Mouse (Mus musculus) liver, postnatal 0 days (tissue): Measurements from ENCODE around the gene Nedd9. TPM values are rescaled to one million over a fixed set of nuclear protein-coding genes. Genes with fewer than 3 reads are reported as not detected.

Experiments used
- ATAC-seq: fragments of 200-750 bp; cut with Nextera tagmentation; 2 replicates; pipeline ENCODE4 v1.8.0; 2017; ENCODE audit warnings: mild to moderate bottlenecking, moderate library complexity
- DNase-seq: peaks from one replicate; pipeline ENCODE4 v3.0.0-alpha.2; 2016
- H3K27ac ChIP-seq: fragments of 300-500 bp; sonication (generic); 2 replicates; pipeline ENCODE4 v1.5.1; 2014; ENCODE audit warnings: antibody characterized with exemption, moderate library complexity, mild to moderate bottlenecking, low read depth
- H3K27me3 ChIP-seq: fragments of 300-500 bp; sonication (generic); 2 replicates; pipeline ENCODE4 v1.6.1; 2014; ENCODE audit warnings: low read length, control low read depth, mixed read lengths; ENCODE audit not compliant: insufficient read depth
- H3K36me3 ChIP-seq: fragments of 300-500 bp; sonication (generic); replicated peaks from 2 replicates; pipeline ENCODE4 v1.6.1; 2014; ENCODE audit warnings: mild to moderate bottlenecking, control low read depth, low read length, moderate library complexity, mixed read lengths; ENCODE audit not compliant: insufficient read depth
- H3K4me1 ChIP-seq: fragments of 300-500 bp; sonication (generic); 2 replicates; pipeline ENCODE4 v1.6.1; 2014; ENCODE audit warnings: antibody characterized with exemption, mild to moderate bottlenecking, control low read depth; ENCODE audit not compliant: insufficient read depth
- H3K4me2 ChIP-seq: fragments of 300-500 bp; sonication (generic); 2 replicates; pipeline ENCODE4 v1.6.1; 2014; ENCODE audit warnings: low read depth, mild to moderate bottlenecking, low read length, moderate library complexity, mixed read lengths
- H3K4me3 ChIP-seq: fragments of 300-500 bp; sonication (generic); 2 replicates; pipeline ENCODE4 v1.5.1; 2014; ENCODE audit warnings: low read depth, low read length
- H3K9ac ChIP-seq: fragments of 300-500 bp; sonication (generic); replicated peaks from 2 replicates; pipeline ENCODE4 v1.6.1; 2014; ENCODE audit warnings: mild to moderate bottlenecking, moderate library complexity
- H3K9me3 ChIP-seq: fragments of 300-500 bp; sonication (generic); 2 replicates; pipeline ENCODE4 v1.6.1; 2016; ENCODE audit warnings: mild to moderate bottlenecking, control low read depth, low read length, mixed read lengths
- CTCF ChIP-seq: sonication (generic); IDR thresholded peaks from 2 replicates; pipeline ENCODE4 v1.5.1; 2016; ENCODE audit warnings: antibody characterized with exemption, low read depth
- EP300 ChIP-seq: IDR thresholded peaks from 2 replicates; pipeline ENCODE4 v1.6.1; 2016; ENCODE audit warnings: antibody characterized with exemption, low read depth, mild to moderate bottlenecking
- WGBS: fragments of 180-500 bp; shearing (Covaris S2); extraction: QIAGEN DNeasy Blood & Tissue Kit; methylation state at CpG from one replicate; pipeline ENCODE4 v1.1.7; 2014; ENCODE audit not compliant: insufficient replicate concordance; 5-methylcytosine and 5-hydroxymethylcytosine counted together
- polyA plus RNA-seq: library from polyadenylated mRNA; unstranded; fragments of >200 nt; fragmentation: Nextera tagmentation; extraction: Ambion mirVana; gene quantifications from 2 replicates; pipeline ENCODE4 v1.2.1, GENCODE M21; 2015

Gene Nedd9
- polyA plus RNA-seq, 1 experiment from 2014 or later, result 6.9 TPM

DNA sequence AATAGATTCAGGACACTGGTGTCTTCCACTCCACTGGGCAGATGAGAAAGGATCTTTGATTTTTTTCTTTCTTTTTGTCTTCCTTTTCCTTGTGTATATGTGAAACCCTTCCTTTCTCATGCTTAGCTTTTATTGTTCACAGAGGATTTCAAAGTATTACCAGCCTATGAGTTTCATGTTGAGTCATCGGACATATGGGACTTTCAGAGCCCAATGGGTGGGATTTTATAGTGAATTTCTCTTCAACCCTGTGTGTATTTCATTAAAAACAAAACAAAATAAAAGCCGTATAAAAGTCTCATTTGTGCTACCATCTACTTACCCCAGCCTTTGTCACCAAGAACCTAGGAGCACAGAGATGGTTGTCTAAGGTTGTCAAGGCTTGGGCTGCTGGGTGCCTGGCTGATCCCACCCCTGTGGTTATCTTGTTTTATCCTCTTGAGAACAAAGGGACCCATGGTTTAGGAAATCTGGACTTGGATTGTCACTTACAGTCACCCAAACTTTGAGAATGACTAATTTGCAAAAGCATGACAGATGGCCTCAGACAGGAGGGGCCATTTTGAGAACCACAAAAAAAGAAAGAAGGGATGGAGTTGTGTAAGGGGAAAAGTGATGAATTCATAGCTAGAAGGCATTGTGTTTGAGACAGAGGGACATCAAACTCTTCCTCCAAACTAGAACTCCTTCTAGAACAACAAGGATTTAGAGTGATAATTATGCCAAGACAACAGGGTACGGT lies 41.9 kb downstream of the Nedd9 start:
- H3K27ac ChIP-seq, result no peak overlapping the region
- H3K27me3 ChIP-seq, result no peaks in the 10 kb centered on the region
- no peak overlapping the region for H3K4me3 ChIP-seq
- TF ChIP-seq CTCF (no peak), EP300 (no peak)
- DNase-seq, result no peak
- no peak for ATAC-seq
- no peak overlapping the region for H3K4me2 ChIP-seq
- no peaks in the 10 kb centered on the region for H3K9me3 ChIP-seq
- H3K36me3 ChIP-seq, result no peaks in the 10 kb centered on the region
- no peak overlapping the region for H3K9ac ChIP-seq
- WGBS, result 80% methylated on average over 3 of the region's 3 CpGs
- peaks cover 7% of the 10 kb centered on the region; the same call in 1 of the 2 replicates for H3K4me1 ChIP-seq

DNA sequence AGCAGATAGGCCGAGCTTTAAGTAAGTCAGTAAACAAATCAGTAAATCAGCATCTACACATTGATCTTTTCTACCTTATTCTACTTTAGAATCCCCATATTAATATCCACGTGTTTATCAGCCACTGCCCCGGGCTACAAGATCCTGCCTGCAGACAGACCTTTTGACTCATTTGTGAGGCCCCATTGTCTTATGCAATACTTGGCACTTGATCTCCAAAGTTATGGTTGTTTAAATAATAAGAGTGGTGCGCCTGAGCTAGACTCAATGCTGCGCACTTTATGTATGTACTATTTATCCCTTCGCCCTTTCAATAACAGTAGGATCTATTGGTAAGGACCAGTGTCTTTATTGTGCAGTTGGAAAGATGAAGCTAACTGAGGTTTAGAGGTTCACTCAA lies 42.9 kb downstream of the Nedd9 start:
- 77% methylated on average over 6 of the region's 6 CpGs for WGBS
- DNase-seq (no peak), ATAC-seq (no peak)
- Histone ChIP-seq H3K27ac (no peak overlapping the region), H3K4me1 (peaks cover 4% of the 10 kb centered on the region; the same call in 1 of the 2 replicates), H3K9ac (no peak overlapping the region), H3K9me3 (no peaks in the 10 kb centered on the region), H3K36me3 (no peaks in the 10 kb centered on the region), H3K4me3 (no peak overlapping the region), H3K27me3 (no peaks in the 10 kb centered on the region), H3K4me2 (no peak overlapping the region)
- TF ChIP-seq EP300 (no peak), CTCF (no peak)

DNA sequence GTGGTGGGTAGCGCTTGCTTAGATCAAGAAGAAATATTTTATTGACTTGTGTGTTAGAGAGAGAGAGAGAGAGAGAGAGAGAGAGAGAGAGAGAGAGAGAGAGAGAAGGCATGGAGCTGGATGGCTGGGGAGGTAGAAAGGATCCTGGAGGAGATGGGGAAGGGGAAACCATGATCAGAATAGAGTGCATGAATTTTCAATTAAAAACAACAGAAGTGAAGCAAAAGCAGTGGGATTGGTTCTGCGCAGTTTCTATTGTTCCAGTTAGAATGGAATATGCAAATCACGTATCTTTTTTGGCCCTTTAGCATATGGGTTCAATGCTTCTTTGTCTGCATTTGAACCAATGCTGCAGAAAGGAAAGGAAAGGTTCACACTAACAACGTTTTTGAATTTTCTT lies 45.0 kb downstream of the Nedd9 start:
- 76% methylated on average over 4 of the region's 4 CpGs for WGBS

DNA sequence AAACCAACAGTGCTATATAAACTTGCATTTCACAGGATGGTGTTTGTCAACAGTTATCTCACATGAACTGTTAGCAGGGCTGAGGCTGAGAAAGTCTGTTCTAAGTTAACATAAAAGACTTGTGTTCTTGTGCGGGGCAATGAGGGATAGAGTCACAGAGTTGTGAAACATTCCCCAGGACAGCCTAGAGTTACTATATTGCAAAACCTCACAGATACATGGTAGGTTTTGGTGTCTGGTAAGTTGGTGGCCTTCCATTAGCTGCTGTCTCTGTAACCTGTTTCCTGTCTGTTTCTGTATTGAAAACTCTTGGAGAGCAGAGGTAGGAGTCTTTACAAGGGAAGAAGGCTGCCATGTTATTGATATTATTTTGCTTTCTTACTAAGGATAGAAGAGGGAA lies 47.0 kb downstream of the Nedd9 start:
- H3K4me3 ChIP-seq, result no peak overlapping the region
- no peaks in the 10 kb centered on the region for H3K27me3 ChIP-seq
- H3K36me3 ChIP-seq, result no peaks in the 10 kb centered on the region
- TF ChIP-seq EP300 (no peak), CTCF (no peak)
- DNase-seq (no peak), ATAC-seq (no peak)
- H3K9ac ChIP-seq, result no peak overlapping the region
- WGBS, result 46% methylated on average over 1 of the region's 1 CpGs
- no peaks in the 10 kb centered on the region for H3K9me3 ChIP-seq
- no peak overlapping the region for H3K27ac ChIP-seq
- H3K4me2 ChIP-seq, result no peak overlapping the region
- no peaks in the 10 kb centered on the region for H3K4me1 ChIP-seq

More for the DNA sequence above, 45.0 kb downstream of the Nedd9 start:
- no peak for ATAC-seq
- TF ChIP-seq EP300 (no peak), CTCF (no peak)
- Histone ChIP-seq H3K4me1 (no peaks in the 10 kb centered on the region), H3K9ac (no peak overlapping the region), H3K36me3 (no peaks in the 10 kb centered on the region), H3K27ac (no peak overlapping the region), H3K9me3 (no peaks in the 10 kb centered on the region), H3K4me3 (no peak overlapping the region), H3K4me2 (no peak overlapping the region), H3K27me3 (no peaks in the 10 kb centered on the region)
- no peak for DNase-seq

DNA sequence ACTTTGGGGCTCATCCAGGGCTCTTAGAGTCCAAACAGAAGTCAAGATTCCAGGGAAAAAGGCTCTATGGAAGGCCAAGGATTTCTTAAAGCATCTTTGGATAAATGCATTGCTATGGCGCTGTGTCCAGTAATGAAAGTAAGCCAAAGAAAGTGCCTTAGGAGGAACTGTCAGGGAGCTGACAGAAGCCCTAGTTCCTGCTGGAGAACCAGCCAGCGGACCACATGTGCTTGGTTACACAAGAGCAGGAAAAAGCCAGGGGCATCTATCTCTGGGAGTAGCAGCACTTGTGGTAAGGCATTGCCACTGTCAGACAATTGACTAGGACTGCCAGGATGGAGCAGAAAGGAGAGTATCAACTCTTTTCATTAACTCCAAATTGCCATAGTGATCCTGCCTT lies 49.8 kb downstream of the Nedd9 start:
- ATAC-seq, result no peak
- H3K27ac ChIP-seq, result no peak overlapping the region
- no peaks in the 10 kb centered on the region for H3K9me3 ChIP-seq
- H3K4me2 ChIP-seq, result no peak overlapping the region
- H3K27me3 ChIP-seq, result no peaks in the 10 kb centered on the region
- no peak overlapping the region for H3K9ac ChIP-seq
- WGBS, result 57% methylated on average over 2 of the region's 2 CpGs
- no peak for DNase-seq
- no peaks in the 10 kb centered on the region for H3K36me3 ChIP-seq
- peaks cover 6% of the 10 kb centered on the region; the same call in 1 of the 2 replicates for H3K4me1 ChIP-seq
- no peak for TF ChIP-seq CTCF
- no peak for TF ChIP-seq EP300
- H3K4me3 ChIP-seq, result no peak overlapping the region

DNA sequence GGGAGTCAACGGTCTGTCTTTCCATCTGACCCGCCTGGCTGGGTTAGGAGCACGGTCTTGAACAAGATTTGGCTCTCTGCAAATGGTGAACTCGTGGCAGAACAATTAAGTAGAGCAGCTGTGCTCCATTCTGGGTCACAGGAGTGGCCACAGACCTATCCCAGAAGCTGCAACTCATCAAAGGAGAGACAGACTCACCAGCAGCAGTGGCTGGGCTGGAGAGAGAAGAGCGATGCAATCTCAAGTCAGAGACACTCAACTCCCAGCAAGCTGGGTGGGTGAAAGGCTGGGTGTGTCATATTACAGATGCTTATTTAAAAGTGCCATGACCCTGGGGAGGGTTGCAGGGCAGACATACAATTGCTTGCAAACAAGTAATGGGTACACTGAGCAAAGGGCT lies 50.4 kb downstream of the Nedd9 start:
- Histone ChIP-seq H3K4me2 (no peak overlapping the region), H3K27ac (no peak overlapping the region), H3K36me3 (no peaks in the 10 kb centered on the region), H3K4me3 (no peak overlapping the region), H3K9ac (no peak overlapping the region), H3K9me3 (no peaks in the 10 kb centered on the region), H3K27me3 (no peaks in the 10 kb centered on the region), H3K4me1 (peaks cover 6% of the 10 kb centered on the region; the same call in 1 of the 2 replicates)
- TF ChIP-seq CTCF (no peak), EP300 (no peak)
- ATAC-seq (no peak), DNase-seq (no peak)
- WGBS, result 69% methylated on average over 5 of the region's 5 CpGs
